Mouse (Mus musculus): ENCODE data around the gene Edc3. TPM values are rescaled to one million over a fixed set of nuclear protein-coding genes. Genes with fewer than 3 reads are reported as not detected.
A peak's percentile ranks its signal among the peaks of the same experiment; 100 is the strongest.

Gene Edc3
- polyA plus RNA-seq (2021), result 14.3 TPM

GRCm38 (mm10) chr9:57708068-57708719 is at the start of gene Edc3:
Gene Edc3, plus strand, starts transcription at chr9:57708540.
- H3K27me3 ChIP-seq, result peaks cover 11% of the 10 kb centered on the region
- DNase-seq (ENCODE audit: low read depth, low spot score) (peak; percentile 28), ATAC-seq (no peak)
- ChIA-PET CTCF (no interaction called here), POLR2A (no interaction called here)
- in situ Hi-C loops (cut with MboI; ENCODE audit: low pct_unique_long_range_greater_than_20kb), result no loop called here
- no peak for TF ChIP-seq CTCF (IDR thresholded peaks at IDR 0.05)

DNA sequence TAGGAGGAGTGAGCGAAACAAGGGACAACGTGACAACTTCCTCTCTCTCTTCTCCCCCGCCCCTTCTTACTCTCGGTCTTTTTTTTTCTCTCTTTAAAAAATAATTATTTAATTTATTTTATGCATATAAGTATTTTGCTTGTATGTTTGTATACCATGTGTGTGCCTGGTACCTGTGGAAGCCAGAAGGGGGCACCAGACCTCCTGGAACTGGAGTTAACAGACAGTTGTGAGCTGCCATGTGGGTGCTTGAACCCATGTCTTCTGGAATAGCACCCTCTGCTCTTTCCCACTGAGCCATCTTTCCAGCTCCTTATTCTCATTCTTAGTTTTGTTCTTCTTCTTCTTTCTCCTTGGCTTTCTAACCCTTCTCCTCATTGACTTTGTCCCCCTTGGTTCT is 49.4 kb upstream of the Edc3 start:
- peak; percentile 37 for TF ChIP-seq CTCF (IDR thresholded peaks at IDR 0.05)
- ATAC-seq (no peak), DNase-seq (ENCODE audit: low read depth, low spot score) (no peak)
- in situ Hi-C loops (cut with MboI; ENCODE audit: low pct_unique_long_range_greater_than_20kb), result no loop called here
- ChIA-PET CTCF (interaction anchor here (0.7 to 4.0 kb wide), 5 partner anchors 9 to 100 kb away, joined by 3 to 31 read pairs (median 6); no protein-coding TSS in a partner anchor), POLR2A (interaction anchor here (1.2 kb wide), 1 partner anchor 87 kb away, joined by 4 read pairs; no protein-coding TSS in a partner anchor)
- no peaks in the 10 kb centered on the region for H3K27me3 ChIP-seq

- in situ Hi-C loops (cut with MboI; ENCODE audit: low pct_unique_long_range_greater_than_20kb), result loop anchor here (5.0 kb wide), 2 partner anchors 88 to 338 kb away; no protein-coding TSS in a partner anchor
- ChIA-PET CTCF (interaction anchor here (0.5 to 4.0 kb wide), 10 partner anchors 10 to 544 kb away, joined by 3 to 31 read pairs (median 3); partner anchors contain the start of genes Islr, Islr2 and Scamp2), POLR2A (interaction anchor here (0.9 to 1.2 kb wide), 2 partner anchors 85 to 87 kb away, joined by 4 to 5 read pairs; no protein-coding TSS in a partner anchor)
- peak; percentile 84 for TF ChIP-seq CTCF (IDR thresholded peaks at IDR 0.05)
- no peaks in the 10 kb centered on the region for H3K27me3 ChIP-seq
- no peak for ATAC-seq
- no peak for DNase-seq (ENCODE audit: low read depth, low spot score)
These were observed 48.6 kb upstream of the Edc3 start for GRCm38 (mm10) chr9:57659774-57660173.

GRCm38 (mm10) chr9:57660501-57660900 is 47.8 kb upstream of the Edc3 start:
- TF ChIP-seq CTCF (IDR thresholded peaks at IDR 0.05), result no peak
- in situ Hi-C loops (cut with MboI; ENCODE audit: low pct_unique_long_range_greater_than_20kb), result loop anchor here (5.0 kb wide), 2 partner anchors 87 to 337 kb away; no protein-coding TSS in a partner anchor
- H3K27me3 ChIP-seq, result peaks cover 4% of the 10 kb centered on the region
- ChIA-PET POLR2A (interaction anchor here (0.9 kb wide), 1 partner anchor 84 kb away, joined by 5 read pairs; no protein-coding TSS in a partner anchor), CTCF (interaction anchor here (0.5 to 4.0 kb wide), 10 partner anchors 9 to 543 kb away, joined by 3 to 31 read pairs (median 3); partner anchors contain the start of genes Islr, Islr2 and Scamp2)
- no peak for DNase-seq (ENCODE audit: low read depth, low spot score)
- ATAC-seq, result no peak

DNA sequence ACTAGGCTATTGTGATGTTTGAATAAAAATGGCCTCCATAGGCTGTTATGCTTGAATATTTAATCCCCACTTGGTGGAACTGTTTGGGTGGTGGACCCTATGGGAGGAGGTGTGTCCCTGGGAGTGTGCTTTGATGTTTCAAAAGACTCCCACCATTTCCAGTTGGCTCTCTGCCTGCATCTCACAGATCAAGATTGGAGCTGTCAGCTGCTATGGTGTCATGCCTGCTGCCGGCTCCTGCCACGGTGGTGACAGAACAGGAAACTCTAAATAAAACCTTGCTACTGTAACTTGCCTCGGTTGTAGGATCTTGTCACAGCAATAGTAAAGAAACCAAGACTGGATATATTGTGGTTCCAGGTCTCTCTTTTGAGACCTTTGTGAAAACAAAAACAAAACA is 46.8 kb upstream of the Edc3 start:
- no peak for TF ChIP-seq CTCF (IDR thresholded peaks at IDR 0.05)
- peaks cover 5% of the 10 kb centered on the region for H3K27me3 ChIP-seq
- DNase-seq (ENCODE audit: low read depth, low spot score) (no peak), ATAC-seq (no peak)
- CTCF ChIA-PET, result interaction anchor here (0.8 to 2.9 kb wide), 2 partner anchors 38 to 98 kb away, joined by 3 to 13 read pairs; no protein-coding TSS in a partner anchor
- in situ Hi-C loops (cut with MboI; ENCODE audit: low pct_unique_long_range_greater_than_20kb), result loop anchor here (5.0 kb wide), 2 partner anchors 86 to 336 kb away; no protein-coding TSS in a partner anchor
- POLR2A ChIA-PET, result no interaction called here

GRCm38 (mm10) chr9:57664616-57665015 is 43.7 kb upstream of the Edc3 start:
- no peak for DNase-seq (ENCODE audit: low read depth, low spot score)
- no peak for TF ChIP-seq CTCF (IDR thresholded peaks at IDR 0.05)
- POLR2A ChIA-PET, result interaction anchor here (0.6 kb wide), 1 partner anchor 61 kb away, joined by 3 read pairs; no protein-coding TSS in a partner anchor
- no peak for ATAC-seq
- peaks cover 8% of the 10 kb centered on the region for H3K27me3 ChIP-seq
- CTCF ChIA-PET, result no interaction called here
- in situ Hi-C loops (cut with MboI; ENCODE audit: low pct_unique_long_range_greater_than_20kb), result loop anchor here (5.0 kb wide), 2 partner anchors 83 to 333 kb away; no protein-coding TSS in a partner anchor

- ATAC-seq, result no peak
- in situ Hi-C loops (cut with MboI; ENCODE audit: low pct_unique_long_range_greater_than_20kb), result no loop called here
- CTCF ChIA-PET, result no interaction called here
These were observed 41.8 kb upstream of the Edc3 start for GRCm38 (mm10) chr9:57666536-57666935.

GRCm38 (mm10) chr9:57667136-57667535 is 41.2 kb upstream of the Edc3 start:
- ATAC-seq (no peak), DNase-seq (ENCODE audit: low read depth, low spot score) (no peak)
- in situ Hi-C loops (cut with MboI; ENCODE audit: low pct_unique_long_range_greater_than_20kb), result no loop called here
- TF ChIP-seq CTCF (IDR thresholded peaks at IDR 0.05), result no peak
- CTCF ChIA-PET, result no interaction called here
- POLR2A ChIA-PET, result no interaction called here
- H3K27me3 ChIP-seq, result peaks cover 10% of the 10 kb centered on the region

More at GRCm38 (mm10) chr9:57666536-57666935, 41.8 kb upstream of the Edc3 start:
- TF ChIP-seq CTCF (IDR thresholded peaks at IDR 0.05), result no peak
- H3K27me3 ChIP-seq, result peaks cover 10% of the 10 kb centered on the region
- POLR2A ChIA-PET, result no interaction called here
- DNase-seq (ENCODE audit: low read depth, low spot score), result no peak

DNA sequence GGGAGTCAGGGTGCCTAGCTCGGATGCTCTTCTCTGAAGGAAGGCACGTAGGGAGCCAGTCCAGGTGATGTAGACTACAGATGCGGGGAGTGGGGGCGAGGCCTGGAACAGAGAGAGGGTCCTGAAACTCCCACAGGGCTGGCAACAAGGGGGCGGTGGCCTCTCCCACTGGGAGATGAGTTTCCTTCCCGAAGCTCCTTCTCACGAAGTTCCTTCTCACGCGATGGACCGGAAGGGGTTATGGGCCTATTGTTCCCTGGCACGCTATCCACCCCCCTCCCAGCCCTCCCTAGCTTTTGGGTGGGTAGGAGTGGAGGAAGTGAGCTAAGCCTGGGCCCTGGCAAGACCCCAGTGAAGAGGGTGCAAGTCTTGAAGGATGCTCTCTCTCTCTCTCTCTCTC is 40.5 kb upstream of the Edc3 start:
- CTCF ChIA-PET, result interaction anchor here (0.9 kb wide), 1 partner anchor 9 kb away, joined by 3 read pairs; no protein-coding TSS in a partner anchor
- DNase-seq (ENCODE audit: low read depth, low spot score) (no peak), ATAC-seq (no peak)
- POLR2A ChIA-PET, result no interaction called here
- peaks cover 10% of the 10 kb centered on the region for H3K27me3 ChIP-seq
- no peak for TF ChIP-seq CTCF (IDR thresholded peaks at IDR 0.05)
- in situ Hi-C loops (cut with MboI; ENCODE audit: low pct_unique_long_range_greater_than_20kb), result no loop called here

DNA sequence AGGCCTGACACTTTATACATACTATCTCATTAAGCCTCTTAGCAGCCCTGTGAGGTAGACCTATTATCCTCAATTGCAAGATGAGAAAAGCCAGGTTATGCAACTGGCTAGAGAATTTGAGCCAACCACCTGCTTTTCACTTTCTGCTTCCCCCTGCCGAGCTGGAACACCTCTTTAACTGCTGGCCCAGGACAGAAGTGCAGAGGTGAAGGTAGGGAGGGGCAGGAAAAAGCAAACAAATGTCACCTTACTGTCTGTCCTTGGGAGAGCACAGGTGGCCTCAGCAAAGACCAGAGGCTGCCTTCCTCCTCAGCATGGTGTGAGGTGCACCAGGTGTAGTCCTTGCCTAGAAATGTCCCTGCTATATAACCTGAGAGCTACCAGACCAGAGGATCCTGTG is 40.1 kb upstream of the Edc3 start:
- ChIA-PET CTCF (interaction anchor here (0.9 kb wide), 1 partner anchor 9 kb away, joined by 3 read pairs; no protein-coding TSS in a partner anchor), POLR2A (no interaction called here)
- ATAC-seq (no peak), DNase-seq (ENCODE audit: low read depth, low spot score) (no peak)
- in situ Hi-C loops (cut with MboI; ENCODE audit: low pct_unique_long_range_greater_than_20kb), result no loop called here
- TF ChIP-seq CTCF (IDR thresholded peaks at IDR 0.05), result no peak
- peaks cover 10% of the 10 kb centered on the region for H3K27me3 ChIP-seq

DNA sequence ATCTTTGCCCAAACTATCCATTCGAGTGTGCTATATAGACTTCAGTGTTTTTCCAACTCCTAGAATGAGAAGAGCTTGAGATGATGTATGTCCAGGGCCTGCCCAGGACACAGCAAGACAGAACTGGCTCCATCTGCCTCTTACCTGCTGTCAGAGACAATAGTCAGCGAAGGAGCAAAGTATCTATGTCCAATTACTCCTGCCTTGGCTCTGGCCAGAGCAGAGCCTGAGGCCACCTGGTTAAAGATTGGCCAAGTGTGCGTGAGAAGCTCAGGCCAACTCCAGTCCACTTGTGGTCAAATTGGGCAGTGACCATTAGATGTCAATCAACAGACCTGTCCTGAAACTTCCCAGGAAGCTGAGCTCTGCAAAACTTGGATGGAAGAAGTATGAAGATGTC is 38.8 kb upstream of the Edc3 start:
- peaks cover 10% of the 10 kb centered on the region for H3K27me3 ChIP-seq
- ChIA-PET POLR2A (no interaction called here), CTCF (interaction anchor here (1.1 kb wide), 1 partner anchor 10 kb away, joined by 6 read pairs; no protein-coding TSS in a partner anchor)
- ATAC-seq, result no peak
- no peak for DNase-seq (ENCODE audit: low read depth, low spot score)
- no peak for TF ChIP-seq CTCF (IDR thresholded peaks at IDR 0.05)
- in situ Hi-C loops (cut with MboI; ENCODE audit: low pct_unique_long_range_greater_than_20kb), result no loop called here

Measured in Patski (cell line).